Mouse (Mus musculus): ENCODE measurements around the gene Dpt.
A peak's percentile ranks its signal among the peaks of the same experiment; 100 is the strongest.
"Not testable (repeated sequence)": the region's sequence is repeated elsewhere in the genome, so short reads cannot be mapped to it uniquely, and the experiment has no call there.

Dpt gene

DNA sequence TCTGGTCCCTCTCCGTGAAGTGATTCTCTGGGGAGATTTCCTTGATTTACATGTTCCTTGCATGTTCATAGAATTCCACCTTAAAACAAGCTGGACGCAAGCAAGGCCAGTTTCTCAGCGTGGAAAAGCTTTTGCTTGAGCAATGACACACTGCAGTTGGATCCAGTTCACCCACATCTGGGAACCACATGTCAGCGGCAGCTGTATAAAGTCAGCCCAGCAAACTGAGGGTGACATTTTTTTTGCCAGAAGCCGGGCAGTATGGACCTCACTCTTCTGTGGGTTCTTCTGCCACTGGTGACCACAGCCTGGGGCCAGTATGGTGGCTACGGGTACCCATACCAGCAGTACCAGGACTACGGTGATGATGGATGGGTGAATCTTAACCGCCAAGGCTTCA is at the start of gene Dpt:
Dpt (plus strand) TSS at position 174 of the 400 bp plus-strand sequence.
- peak; percentile 45 for DNase-seq

DNA sequence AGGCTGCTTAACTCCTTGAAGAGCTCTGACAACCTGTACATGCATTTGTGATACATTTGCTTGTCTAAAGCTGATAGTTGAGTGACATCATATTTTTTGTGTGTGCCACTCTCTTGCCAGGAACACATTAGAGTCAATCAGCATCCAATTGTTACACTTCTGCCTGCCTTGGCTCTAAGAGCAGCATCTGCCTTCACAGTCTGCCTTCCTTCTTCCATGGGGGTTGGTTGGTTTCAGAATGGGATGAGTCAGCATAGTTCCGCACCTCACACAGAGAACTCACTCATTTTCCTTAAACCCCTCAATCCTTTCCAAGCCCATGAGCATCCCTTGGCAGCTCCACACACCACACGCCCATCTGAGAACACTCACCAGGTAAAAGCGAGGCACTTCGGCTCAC is 42.7 kb upstream of the Dpt start:
- DNase-seq: no peak

DNA sequence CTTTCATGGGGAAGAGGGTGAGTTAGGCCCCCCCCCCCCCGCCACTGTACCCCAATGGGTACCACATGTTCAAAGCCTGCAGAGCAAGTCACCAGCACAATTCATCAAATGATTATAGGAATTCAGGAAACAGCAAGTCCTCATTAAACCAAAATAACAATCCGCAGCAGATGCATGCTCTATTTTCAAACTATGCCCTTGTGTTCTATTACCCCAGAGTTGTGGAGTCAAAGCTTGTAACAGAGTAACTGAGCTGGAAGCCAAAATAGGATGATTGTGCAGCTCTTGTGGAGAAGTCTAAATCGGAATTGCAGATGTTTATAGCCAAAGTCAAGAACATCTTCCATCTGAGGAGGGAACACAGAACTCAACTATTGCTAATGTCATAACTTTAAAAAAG is 40.8 kb upstream of the Dpt start:
- DNase-seq: no peak

GRCm38 (mm10) chr1:164756951-164757350 is 39.5 kb upstream of the Dpt start:
- DNase-seq: no peak

GRCm38 (mm10) chr1:164758401-164758800 is 38.0 kb upstream of the Dpt start:
- no peak for DNase-seq

GRCm38 (mm10) chr1:164762276-164762675 is 34.2 kb upstream of the Dpt start:
- DNase-seq: peak; percentile 48

DNA sequence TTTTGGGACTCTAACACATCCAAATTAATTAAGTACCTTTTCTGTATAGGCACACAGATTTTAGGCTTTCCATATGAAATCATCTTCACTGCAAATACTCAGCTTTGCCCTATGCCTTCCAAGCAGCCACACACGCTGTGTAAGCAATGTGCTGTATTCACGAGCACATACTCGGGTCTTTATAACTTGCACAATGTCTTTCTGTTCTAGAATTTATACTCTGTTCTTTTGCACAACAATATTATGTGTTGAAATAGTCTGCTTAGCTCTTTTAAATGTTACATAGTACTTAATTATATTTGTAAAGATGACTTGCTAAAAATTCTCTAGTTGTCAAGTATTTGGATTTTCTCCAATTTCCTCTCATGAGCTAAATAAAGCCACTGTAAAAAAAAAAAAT is 29.8 kb upstream of the Dpt start:
- DNase-seq: no peak

DNA sequence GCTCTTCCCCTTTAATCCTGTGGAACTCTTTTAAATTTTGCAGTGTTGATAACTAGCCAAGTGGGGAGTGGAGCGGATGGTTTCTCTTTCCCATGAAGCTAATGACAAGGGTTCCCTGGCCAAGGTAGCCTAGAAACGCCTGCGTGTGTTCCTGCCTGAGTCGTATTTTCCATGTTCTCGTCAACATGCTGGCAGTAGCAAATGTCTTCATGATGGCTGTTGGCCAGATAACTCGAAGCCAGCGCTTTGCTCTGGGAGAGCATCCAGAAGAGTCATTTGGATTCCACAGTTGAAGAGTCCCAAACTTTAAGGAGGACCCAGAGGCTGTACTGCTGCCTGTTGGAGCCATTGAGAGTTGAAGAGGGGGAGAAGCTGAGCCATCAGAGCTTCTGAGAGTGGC is 25.8 kb upstream of the Dpt start:
- peak; percentile 76 for DNase-seq

- DNase-seq: no peak
Measured at GRCm38 (mm10) chr1:164780851-164781510, 15.5 kb upstream of the Dpt start.

GRCm38 (mm10) chr1:164786165-164786564 is 10.3 kb upstream of the Dpt start:
- DNase-seq: no peak

DNA sequence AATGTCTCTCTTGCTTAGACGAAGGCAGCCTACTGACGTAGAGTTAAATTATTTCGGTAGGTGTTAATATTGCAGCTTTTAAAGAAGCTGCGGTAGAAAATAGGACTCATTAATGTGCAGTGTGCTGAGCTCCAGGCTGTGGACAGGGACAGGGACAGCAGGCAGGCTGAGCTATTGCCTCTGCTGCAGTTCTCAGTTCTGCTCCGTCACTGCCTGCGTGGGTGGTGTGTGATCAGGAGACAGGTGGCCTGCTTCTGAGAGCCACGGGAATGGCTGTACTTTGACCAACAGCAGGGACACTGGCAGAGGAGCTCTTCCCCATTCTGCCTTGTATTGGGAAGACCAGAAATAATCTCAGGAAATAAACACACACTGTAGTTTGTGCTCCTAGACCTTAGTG is 8.7 kb upstream of the Dpt start:
- peak; percentile 12 for DNase-seq

- no peak for DNase-seq
Measured at GRCm38 (mm10) chr1:164788292-164788691, 8.2 kb upstream of the Dpt start.

DNA sequence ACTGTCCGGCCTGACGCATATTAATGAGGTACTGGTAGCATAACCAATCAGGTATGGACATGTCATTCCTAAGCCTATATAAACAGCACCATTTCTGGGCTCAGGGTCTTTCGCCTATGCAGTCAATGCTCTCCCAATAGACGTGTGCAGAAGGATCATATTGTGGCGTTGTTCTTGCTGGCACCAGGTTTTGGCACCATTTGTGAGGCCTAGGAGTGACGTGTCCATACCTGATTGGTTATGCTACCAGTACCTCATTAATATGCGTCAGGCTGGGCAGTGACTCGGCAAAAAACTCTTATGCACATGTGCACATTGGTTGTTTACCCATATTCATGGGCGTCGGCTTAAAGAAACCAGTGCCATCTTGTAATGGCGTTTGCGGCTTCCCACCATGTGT is 6.1 kb upstream of the Dpt start:
- not testable (repeated sequence) for DNase-seq

- no peak for DNase-seq
Measured at GRCm38 (mm10) chr1:164793049-164793448, 3.4 kb upstream of the Dpt start.

DNA sequence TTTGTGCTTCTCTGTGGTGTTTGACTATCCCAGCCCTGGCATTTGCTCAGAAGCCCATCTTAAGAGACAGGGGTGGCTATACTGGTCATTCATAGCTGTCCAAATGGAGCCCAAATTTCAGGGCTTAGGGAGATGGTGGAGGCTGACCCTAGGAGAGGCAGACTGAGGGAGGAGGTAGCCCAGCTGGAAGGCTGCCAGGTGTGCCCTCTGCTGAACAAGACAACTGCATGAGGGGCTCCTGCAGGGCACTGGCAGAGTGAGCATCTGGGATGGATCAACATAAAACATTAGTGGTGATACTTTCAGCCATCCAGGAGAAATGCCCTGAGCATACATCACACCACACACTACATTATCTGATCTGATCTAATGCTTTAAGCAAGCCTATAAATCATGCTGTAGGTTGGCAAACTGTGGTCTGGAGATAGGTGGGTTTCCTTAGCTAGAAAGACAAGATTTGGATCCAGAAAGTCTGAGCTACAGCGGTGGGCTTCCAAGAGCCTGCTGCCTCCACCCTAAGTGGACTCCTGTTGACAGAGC is 1.4 kb downstream of the Dpt start:
- no peak for DNase-seq

DNA sequence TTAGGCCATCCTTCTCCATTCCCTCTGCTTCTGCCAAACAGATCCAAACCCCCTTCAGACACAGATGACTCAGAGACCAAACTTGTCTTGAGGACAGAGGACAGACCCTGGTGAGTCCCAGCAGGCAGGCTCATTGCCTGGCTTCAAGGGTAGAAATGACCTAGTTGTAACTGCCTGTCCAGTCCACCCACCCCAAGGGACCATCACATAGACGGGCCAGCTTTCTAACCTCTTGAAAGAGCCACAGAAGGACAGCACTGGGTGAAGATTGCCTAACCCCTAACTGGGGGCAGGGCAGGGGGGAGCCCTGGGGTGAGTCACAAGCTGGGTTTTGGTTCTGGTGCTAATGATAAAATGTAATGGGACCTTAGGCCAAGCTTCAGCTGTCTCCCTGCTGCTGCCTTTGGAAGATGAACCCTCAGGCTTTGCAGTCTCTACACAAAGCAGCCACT is 2.1 kb downstream of the Dpt start:
- DNase-seq: peak; percentile 54

GRCm38 (mm10) chr1:164799161-164799560 is 2.7 kb downstream of the Dpt start:
- DNase-seq: no peak

DNA sequence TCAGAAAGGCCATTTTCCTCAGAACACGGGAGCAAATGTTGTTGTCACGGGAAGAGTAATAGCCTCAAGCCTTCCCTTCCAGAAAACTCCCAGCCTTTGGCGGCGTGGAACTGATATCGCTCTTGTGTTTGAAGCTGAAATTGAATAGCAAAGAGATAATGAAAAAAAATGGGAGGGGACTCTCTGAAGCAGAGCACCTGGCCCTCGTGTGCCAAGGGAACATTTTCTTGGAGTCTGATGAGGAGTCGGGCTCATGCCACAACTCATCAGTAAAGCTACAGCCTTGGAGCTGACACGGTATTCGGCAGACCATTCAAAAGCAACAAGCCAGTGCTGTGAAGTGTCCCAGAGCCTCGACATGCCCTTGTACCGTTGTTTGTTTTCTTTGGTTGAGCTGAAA is 7.8 kb downstream of the Dpt start:
- no peak for DNase-seq

DNA sequence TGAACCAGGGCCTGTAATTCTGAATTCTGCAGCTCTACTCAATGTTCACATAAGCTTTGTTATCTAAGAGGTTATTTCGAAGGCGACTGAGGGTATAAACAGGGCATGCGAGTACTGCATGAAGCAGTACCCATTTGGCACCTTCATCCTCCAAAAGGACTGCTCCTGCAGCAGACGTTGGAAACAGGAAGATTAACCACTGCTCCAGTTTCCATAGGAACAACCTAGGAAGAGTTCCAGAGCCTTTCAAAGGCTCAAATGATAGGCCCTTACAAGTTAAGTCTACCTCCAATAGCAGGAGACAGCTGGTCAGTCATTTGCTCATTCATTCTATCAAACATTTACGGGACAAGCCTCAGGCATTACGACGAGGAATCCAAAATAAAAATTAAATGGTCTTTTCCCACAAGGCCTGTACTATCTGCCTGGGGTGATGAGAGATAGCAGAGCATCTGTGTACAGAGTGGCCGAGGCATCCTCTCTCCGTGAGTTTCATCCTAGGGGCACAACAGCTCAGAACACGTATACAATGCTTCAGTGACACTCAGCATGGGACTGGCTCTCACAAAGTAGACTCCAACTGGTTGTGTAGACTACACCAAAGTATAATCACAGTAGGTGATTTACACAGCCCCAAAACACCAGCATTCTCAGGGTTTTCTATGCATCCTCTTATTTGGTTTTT is 8.4 kb downstream of the Dpt start:
- DNase-seq: no peak

DNA sequence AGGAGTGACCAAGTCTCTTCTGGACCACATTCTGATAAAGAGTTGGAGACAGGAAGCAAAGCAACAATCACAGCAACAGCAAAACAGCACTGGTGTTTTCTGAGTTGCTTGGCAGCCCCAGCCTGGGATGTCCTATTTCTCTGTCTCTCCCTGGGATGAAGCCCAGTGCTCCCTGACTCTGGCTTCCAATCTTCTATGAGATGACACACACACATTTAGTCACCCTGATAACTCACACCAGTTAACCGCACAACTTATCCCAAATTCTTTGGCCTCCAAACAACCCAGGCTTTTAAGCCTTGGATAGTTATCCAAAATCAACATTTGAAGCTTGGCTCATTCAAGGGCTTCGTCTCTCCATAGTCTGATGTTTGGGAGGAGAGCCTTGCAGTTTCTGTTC is 12.9 kb downstream of the Dpt start:
- DNase-seq: peak; percentile 54

DNA sequence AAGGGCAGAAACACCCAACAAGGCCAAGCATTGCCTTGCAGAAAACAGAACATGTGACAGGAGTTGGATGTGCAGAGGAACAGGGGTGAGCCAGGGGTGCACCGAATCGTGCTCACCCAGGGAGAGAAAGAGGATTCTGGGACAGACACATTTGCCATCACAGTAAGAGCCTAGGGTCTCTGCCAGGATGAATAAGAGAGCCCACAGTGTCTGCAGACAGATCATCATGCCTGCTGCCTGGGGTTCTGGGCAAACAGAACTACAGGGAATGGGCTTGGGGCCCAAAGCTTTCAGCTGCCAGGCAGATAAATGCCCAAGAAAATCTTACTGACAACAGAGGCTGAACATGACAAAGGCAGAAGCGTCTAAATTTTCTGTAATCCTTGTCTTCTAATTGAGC is 14.9 kb downstream of the Dpt start:
- DNase-seq: no peak

DNA sequence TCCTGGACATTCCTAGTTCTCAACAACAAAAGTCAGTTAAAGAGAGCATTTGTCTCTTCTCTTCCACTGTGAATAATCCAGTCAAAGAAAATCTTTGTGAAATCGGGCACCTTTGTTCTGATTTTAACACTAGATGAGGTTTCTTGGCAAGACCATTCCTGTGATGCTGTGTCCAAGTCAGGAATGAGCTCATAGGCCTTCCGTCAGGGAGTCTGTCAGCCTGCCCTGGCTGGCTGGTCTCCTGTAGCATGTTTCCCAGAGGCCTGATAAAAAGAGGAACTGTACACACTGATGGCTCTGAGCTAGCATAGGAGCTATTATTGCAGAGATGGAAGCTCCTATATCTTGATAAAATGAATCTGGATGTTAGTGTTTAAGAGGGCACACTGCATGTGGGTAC is 17.8 kb downstream of the Dpt start:
- no peak for DNase-seq

- no peak for DNase-seq
Measured at GRCm38 (mm10) chr1:164815330-164815729, 18.9 kb downstream of the Dpt start.

GRCm38 (mm10) chr1:164817331-164817730 is 20.9 kb downstream of the Dpt start:
- no peak for DNase-seq

GRCm38 (mm10) chr1:164821307-164821706 is 24.9 kb downstream of the Dpt start:
- DNase-seq: no peak

Data from kidney, postnatal 14 days (tissue).